Mouse (Mus musculus): ENCODE measurements at regions not wholly inside any gene's neighbourhood (a gene's known extent, or its start where the extent isn't known, plus 50 kb on each side); places are given as distances from the start of the nearest gene placed in this dataset.

GRCm38 (mm10) chr9:9606322-9606721, 367.4 kb upstream of the Arhgap42 start:
- no peak for ATAC-seq

DNA sequence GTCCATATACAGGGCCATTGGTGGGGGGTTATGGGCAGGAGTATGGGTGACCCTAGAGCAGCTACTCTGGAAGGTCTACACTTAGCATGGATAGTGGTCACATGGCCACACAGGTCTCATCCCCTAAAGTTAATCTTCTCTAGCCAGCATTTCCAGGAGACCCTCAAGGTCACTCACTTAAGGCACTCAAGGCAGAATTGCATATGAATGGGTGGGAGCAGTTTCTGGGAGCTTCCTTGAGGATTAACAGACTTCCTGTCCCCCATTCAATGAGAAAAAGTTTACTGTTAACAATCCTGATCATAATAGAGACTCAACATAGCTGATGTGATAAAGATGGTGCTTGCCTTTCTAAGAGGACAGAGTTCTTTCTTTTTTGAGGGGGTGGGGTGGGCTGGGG, 352.4 kb upstream of the Arhgap42 start:
- Histone ChIP-seq H3K27me3 (ENCODE audit: insufficient read depth, low read length) (no peaks in the 10 kb centered on the region), H3K4me2 (ENCODE audit: low read depth) (no peak overlapping the region), H3K9me3 (ENCODE audit: low read length) (no peaks in the 10 kb centered on the region), H3K4me3 (ENCODE audit: low read depth, low read length) (no peak overlapping the region), H3K36me3 (ENCODE audit: insufficient read depth) (no peaks in the 10 kb centered on the region), H3K9ac (no peak overlapping the region), H3K4me1 (ENCODE audit: insufficient read depth) (no peaks in the 10 kb centered on the region), H3K27ac (ENCODE audit: low read depth, low read length) (no peak overlapping the region)
- no peak for ATAC-seq
- no peak for TF ChIP-seq CTCF (IDR thresholded peaks at IDR 0.05; ENCODE audit: low read depth)
- DNase-seq = no peak

More at GRCm38 (mm10) chr9:9606322-9606721, 367.4 kb upstream of the Arhgap42 start:
- Histone ChIP-seq H3K9ac (no peak overlapping the region), H3K4me2 (ENCODE audit: low read depth) (no peak overlapping the region), H3K4me1 (ENCODE audit: insufficient read depth) (no peaks in the 10 kb centered on the region), H3K27me3 (ENCODE audit: insufficient read depth, low read length) (no peaks in the 10 kb centered on the region), H3K27ac (ENCODE audit: low read depth, low read length) (no peak overlapping the region), H3K9me3 (ENCODE audit: low read length) (0 out of 2 replicates have a peak, but pooled peaks cover 3% of the 10 kb centered on the region), H3K4me3 (ENCODE audit: low read depth, low read length) (no peak overlapping the region), H3K36me3 (ENCODE audit: insufficient read depth) (no peaks in the 10 kb centered on the region)
- TF ChIP-seq CTCF (IDR thresholded peaks at IDR 0.05; ENCODE audit: low read depth) = no peak
- no peak for DNase-seq
- WGBS = 75% methylated on average over 1 of the region's 1 CpGs

DNA sequence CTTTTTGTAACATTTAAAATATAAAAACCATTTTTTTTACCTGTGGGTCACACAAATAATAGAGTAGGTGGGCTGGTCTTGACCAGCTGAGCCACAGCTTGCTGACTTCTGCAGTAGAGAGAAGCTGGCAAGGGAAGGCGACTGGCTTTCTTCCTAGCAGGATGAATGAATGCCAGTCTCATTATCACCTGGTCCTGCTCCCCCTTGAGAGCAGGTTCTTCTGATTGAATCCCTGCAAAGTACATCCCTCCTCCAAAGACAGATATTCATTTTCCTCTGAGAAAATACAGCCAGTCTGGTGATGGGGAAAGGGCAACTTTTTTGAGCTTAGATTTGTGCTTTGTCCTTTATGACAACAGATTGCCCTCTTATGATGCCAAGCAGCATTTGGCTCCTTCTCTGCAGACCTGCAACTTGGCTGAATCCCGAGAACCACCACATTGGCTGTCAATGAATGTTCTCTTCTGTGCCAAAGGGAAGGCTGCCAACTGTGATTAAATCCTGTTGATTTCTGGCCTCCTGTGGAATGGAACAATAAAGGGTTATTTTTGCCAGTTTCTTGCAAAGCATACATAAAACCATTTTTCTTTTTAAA, 344.2 kb upstream of the Arhgap42 start:
- H3K27me3 ChIP-seq (ENCODE audit: insufficient read depth, low read length) = no peaks in the 10 kb centered on the region
- peak overlapping the region; percentile 2; the same call in 1 of the 2 replicates for H3K27ac ChIP-seq (ENCODE audit: low read depth, low read length)
- no peak overlapping the region for H3K4me3 ChIP-seq (ENCODE audit: low read depth, low read length)
- no peak for TF ChIP-seq CTCF (IDR thresholded peaks at IDR 0.05; ENCODE audit: low read depth)
- 22% methylated on average over 2 of the region's 2 CpGs for WGBS
- ATAC-seq = peak; percentile 92
- no peak overlapping the region for H3K9ac ChIP-seq
- H3K4me2 ChIP-seq (ENCODE audit: low read depth) = no peak overlapping the region
- H3K4me1 ChIP-seq (ENCODE audit: insufficient read depth) = peaks cover 5% of the 10 kb centered on the region; the same call in 1 of the 2 replicates
- DNase-seq = peak; percentile 93
- H3K36me3 ChIP-seq (ENCODE audit: insufficient read depth) = no peaks in the 10 kb centered on the region
- H3K9me3 ChIP-seq (ENCODE audit: low read length) = no peaks in the 10 kb centered on the region

GRCm38 (mm10) chr9:9582301-9583010, 343.6 kb upstream of the Arhgap42 start:
- no peak for TF ChIP-seq CTCF (IDR thresholded peaks at IDR 0.05; ENCODE audit: low read depth)
- Histone ChIP-seq H3K9me3 (ENCODE audit: low read length) (no peaks in the 10 kb centered on the region), H3K27me3 (ENCODE audit: insufficient read depth, low read length) (no peaks in the 10 kb centered on the region), H3K4me2 (ENCODE audit: low read depth) (no peak overlapping the region), H3K36me3 (ENCODE audit: insufficient read depth) (no peaks in the 10 kb centered on the region), H3K4me1 (ENCODE audit: insufficient read depth) (peaks cover 5% of the 10 kb centered on the region; the same call in 1 of the 2 replicates), H3K9ac (no peak overlapping the region), H3K4me3 (ENCODE audit: low read depth, low read length) (no peak overlapping the region), H3K27ac (ENCODE audit: low read depth, low read length) (peak overlapping the region; percentile 2; the same call in 1 of the 2 replicates)
- WGBS = 79% methylated on average over 3 of the region's 3 CpGs
- ATAC-seq (no peak), DNase-seq (no peak)

DNA sequence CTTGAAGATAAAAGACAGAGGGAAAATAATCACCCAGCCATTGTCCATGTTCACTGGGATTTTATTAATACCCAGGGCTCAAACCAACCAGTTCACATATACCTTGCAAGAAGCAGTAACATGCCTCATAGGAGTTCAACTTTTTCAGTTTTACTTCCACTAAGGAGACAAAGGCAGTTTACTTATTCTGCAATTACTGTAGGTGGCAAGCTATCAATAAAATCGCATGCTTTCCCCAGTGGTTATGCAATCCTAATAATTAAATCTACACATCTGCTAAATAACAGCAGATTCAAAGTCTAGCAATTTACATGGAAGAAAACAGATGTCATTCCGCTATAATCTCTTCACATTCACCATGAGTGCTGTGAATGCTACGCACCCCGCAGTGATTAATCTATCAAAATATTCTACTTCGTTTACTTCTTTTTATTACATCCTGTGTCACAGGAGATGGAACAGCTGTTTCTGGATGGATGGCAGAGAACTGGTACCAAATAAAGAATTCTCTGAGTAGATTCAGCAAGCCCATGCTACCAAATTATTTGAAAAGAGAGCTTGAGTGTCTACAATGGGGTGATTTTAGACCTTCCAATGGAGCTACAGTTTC, 329.2 kb upstream of the Arhgap42 start:
- Histone ChIP-seq H3K4me2 (ENCODE audit: low read depth) (no peak overlapping the region), H3K9me3 (ENCODE audit: low read length) (no peaks in the 10 kb centered on the region), H3K27ac (ENCODE audit: low read depth, low read length) (no peak overlapping the region), H3K9ac (no peak overlapping the region), H3K27me3 (ENCODE audit: insufficient read depth, low read length) (no peaks in the 10 kb centered on the region), H3K36me3 (ENCODE audit: insufficient read depth) (no peaks in the 10 kb centered on the region), H3K4me1 (ENCODE audit: insufficient read depth) (no peaks in the 10 kb centered on the region), H3K4me3 (ENCODE audit: low read depth, low read length) (no peak overlapping the region)
- whole genome bisulfite sequencing = 64% methylated on average over 5 of the region's 5 CpGs
- TF ChIP-seq CTCF (IDR thresholded peaks at IDR 0.05; ENCODE audit: low read depth) = no peak
- DNase-seq (no peak), ATAC-seq (no peak)

DNA sequence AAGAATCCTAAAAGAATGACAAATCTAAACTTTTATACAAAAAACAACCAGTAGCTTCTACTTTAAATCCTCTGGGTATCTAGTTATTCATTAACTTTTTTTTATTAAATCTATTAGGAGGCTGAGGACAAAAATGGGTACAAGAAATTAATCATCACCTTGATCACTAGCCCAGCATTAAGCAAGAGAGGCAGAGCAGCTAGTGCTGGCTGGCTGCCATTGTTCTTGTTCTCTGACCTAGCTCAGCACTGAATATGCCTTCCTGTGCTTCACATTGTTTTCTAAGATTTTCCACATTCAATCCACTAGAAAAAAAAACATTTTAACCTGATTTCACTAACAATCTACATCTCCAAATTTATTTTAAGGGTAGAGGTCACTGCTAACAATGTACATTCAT, 325.6 kb upstream of the Arhgap42 start:
- DNase-seq = no peak
- no peak overlapping the region for H3K4me3 ChIP-seq (ENCODE audit: low read depth, low read length)
- no peaks in the 10 kb centered on the region for H3K4me1 ChIP-seq (ENCODE audit: insufficient read depth)
- no peaks in the 10 kb centered on the region for H3K36me3 ChIP-seq (ENCODE audit: insufficient read depth)
- no peak for ATAC-seq
- no peak for TF ChIP-seq CTCF (IDR thresholded peaks at IDR 0.05; ENCODE audit: low read depth)
- H3K27me3 ChIP-seq (ENCODE audit: insufficient read depth, low read length) = no peaks in the 10 kb centered on the region
- no peak overlapping the region for H3K4me2 ChIP-seq (ENCODE audit: low read depth)
- no peak overlapping the region for H3K27ac ChIP-seq (ENCODE audit: low read depth, low read length)
- H3K9ac ChIP-seq = no peak overlapping the region
- H3K9me3 ChIP-seq (ENCODE audit: low read length) = no peaks in the 10 kb centered on the region

DNA sequence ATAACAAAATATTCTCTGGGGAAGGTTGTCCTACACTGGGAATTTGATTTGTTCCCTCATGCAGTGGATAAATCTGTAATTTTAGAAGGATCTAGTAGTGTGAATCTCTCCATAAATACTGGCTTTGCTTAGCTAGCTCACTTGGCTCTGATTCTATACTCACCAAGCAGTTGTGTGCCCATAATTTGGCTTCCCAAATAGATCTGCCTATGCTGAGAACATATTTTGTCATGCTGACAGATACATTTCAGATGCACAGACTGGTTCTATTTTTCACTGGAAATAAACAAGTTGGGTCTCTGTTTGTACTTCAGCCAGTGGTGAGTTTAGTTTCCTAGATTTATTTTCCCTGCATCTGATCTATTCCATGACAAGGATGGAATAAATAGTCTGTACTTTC, 309.8 kb upstream of the Arhgap42 start:
- Histone ChIP-seq H3K27me3 (ENCODE audit: insufficient read depth, low read length) (no peaks in the 10 kb centered on the region), H3K36me3 (ENCODE audit: insufficient read depth) (no peaks in the 10 kb centered on the region), H3K4me2 (ENCODE audit: low read depth) (no peak overlapping the region), H3K9me3 (ENCODE audit: low read length) (no peaks in the 10 kb centered on the region), H3K9ac (no peak overlapping the region), H3K4me3 (ENCODE audit: low read depth, low read length) (no peak overlapping the region), H3K27ac (ENCODE audit: low read depth, low read length) (no peak overlapping the region), H3K4me1 (ENCODE audit: insufficient read depth) (no peaks in the 10 kb centered on the region)
- no peak for TF ChIP-seq CTCF (IDR thresholded peaks at IDR 0.05; ENCODE audit: low read depth)
- DNase-seq (peak; percentile 51), ATAC-seq (peak; percentile 60)
